Mouse (Mus musculus): Measurements from ENCODE around the gene Rps5. TPM values are rescaled to one million over a fixed set of nuclear protein-coding genes. Genes with fewer than 3 reads are reported as not detected.
"Not testable (repeated sequence)": the region's sequence is repeated elsewhere in the genome, so short reads cannot be mapped to it uniquely, and the experiment has no call there.

Gene Rps5
- total RNA-seq (2021), result 100 to 1,000 TPM; 379 to 453 TPM

GRCm38 (mm10) chr7:12921705-12922465 lies at the start of gene Rps5:
TSS of gene Rps5 (plus strand) at chr7:12922290.
- DNase-seq (ENCODE audit: extremely low spot score in 1 of 2, low spot score in 1 of 2), result peak; percentile 93 to 95

GRCm38 (mm10) chr7:12874301-12874700 lies 47.8 kb upstream of the Rps5 start:
- DNase-seq (ENCODE audit: extremely low spot score in 1 of 2, low spot score in 1 of 2), result no peak

- DNase-seq (ENCODE audit: extremely low spot score in 1 of 2, low spot score in 1 of 2), result no peak
These were observed 42.1 kb upstream of the Rps5 start for GRCm38 (mm10) chr7:12880036-12880435.

- DNase-seq (ENCODE audit: extremely low spot score in 1 of 2, low spot score in 1 of 2), result not testable (repeated sequence)
These were observed 41.6 kb upstream of the Rps5 start for GRCm38 (mm10) chr7:12880497-12880896.

- peak; percentile 82 to 84 for DNase-seq (ENCODE audit: extremely low spot score in 1 of 2, low spot score in 1 of 2)
These were observed 41.0 kb upstream of the Rps5 start, which contains the start of gene Zfp128 for GRCm38 (mm10) chr7:12880911-12881660. TSS of gene Zfp128 (plus strand) at chr7:12881177.

GRCm38 (mm10) chr7:12886563-12887266 lies 35.4 kb upstream of the Rps5 start:
- DNase-seq (ENCODE audit: extremely low spot score in 1 of 2, low spot score in 1 of 2), result no peak

GRCm38 (mm10) chr7:12887585-12887984 lies 34.5 kb upstream of the Rps5 start:
- DNase-seq (ENCODE audit: extremely low spot score in 1 of 2, low spot score in 1 of 2), result no peak

- no peak for DNase-seq (ENCODE audit: extremely low spot score in 1 of 2, low spot score in 1 of 2)
These were observed 31.2 kb upstream of the Rps5 start for GRCm38 (mm10) chr7:12890928-12891327.

GRCm38 (mm10) chr7:12891334-12891733 lies 30.8 kb upstream of the Rps5 start:
- no peak for DNase-seq (ENCODE audit: extremely low spot score in 1 of 2, low spot score in 1 of 2)

GRCm38 (mm10) chr7:12897655-12898410 lies 24.3 kb upstream of the Rps5 start, which contains the start of gene Zscan22:
TSS of gene Zscan22 (plus strand) at chr7:12897815.
- peak; percentile 82 to 83 for DNase-seq (ENCODE audit: extremely low spot score in 1 of 2, low spot score in 1 of 2)

- DNase-seq (ENCODE audit: extremely low spot score in 1 of 2, low spot score in 1 of 2), result no peak
These were observed 20.6 kb upstream of the Rps5 start for GRCm38 (mm10) chr7:12901517-12901916.

GRCm38 (mm10) chr7:12903623-12904022 lies 18.5 kb upstream of the Rps5 start:
- no peak for DNase-seq (ENCODE audit: extremely low spot score in 1 of 2, low spot score in 1 of 2)

GRCm38 (mm10) chr7:12905146-12905545 lies 16.9 kb upstream of the Rps5 start:
- no peak for DNase-seq (ENCODE audit: extremely low spot score in 1 of 2, low spot score in 1 of 2)

GRCm38 (mm10) chr7:12909498-12909962 lies 12.6 kb upstream of the Rps5 start:
- DNase-seq (ENCODE audit: extremely low spot score in 1 of 2, low spot score in 1 of 2), result peak; percentile 49 to 86

GRCm38 (mm10) chr7:12910181-12910668 lies 11.9 kb upstream of the Rps5 start:
- DNase-seq (ENCODE audit: extremely low spot score in 1 of 2, low spot score in 1 of 2), result peak; percentile 56 to 64

GRCm38 (mm10) chr7:12913556-12913955 lies 8.5 kb upstream of the Rps5 start:
- no peak for DNase-seq (ENCODE audit: extremely low spot score in 1 of 2, low spot score in 1 of 2)

- DNase-seq (ENCODE audit: extremely low spot score in 1 of 2, low spot score in 1 of 2), result not testable (repeated sequence)
These were observed 1.6 kb upstream of the Rps5 start for GRCm38 (mm10) chr7:12920495-12920894.

GRCm38 (mm10) chr7:12921318-12921704 lies 779 bp upstream of the Rps5 start:
- no peak for DNase-seq (ENCODE audit: extremely low spot score in 1 of 2, low spot score in 1 of 2)

GRCm38 (mm10) chr7:12922729-12923128 lies 639 bp downstream of the Rps5 start:
- no peak for DNase-seq (ENCODE audit: extremely low spot score in 1 of 2, low spot score in 1 of 2)

- no peak for DNase-seq (ENCODE audit: extremely low spot score in 1 of 2, low spot score in 1 of 2)
These were observed 4.2 kb downstream of the Rps5 start for GRCm38 (mm10) chr7:12926316-12926715.
